Mouse (Mus musculus) layer of hippocampus, adult 9-11 months (tissue): ENCODE data around the gene Ppp2r5b.

Source experiments
- DNase-seq: peaks from one replicate; pipeline ENCODE4 v3.0.0; 2022

Gene Ppp2r5b

GRCm38 (mm10) chr19:6233647-6234046 is 2.0 kb downstream of the Ppp2r5b start:
- DNase-seq, result no peak

- no peak for DNase-seq
These were observed 4.6 kb downstream of the Ppp2r5b start for GRCm38 (mm10) chr19:6231036-6231435.

- DNase-seq, result no peak
These were observed 5.3 kb downstream of the Ppp2r5b start for GRCm38 (mm10) chr19:6230411-6230810.

GRCm38 (mm10) chr19:6227864-6228263 is 7.8 kb downstream of the Ppp2r5b start:
- no peak for DNase-seq

GRCm38 (mm10) chr19:6226763-6227162 is 8.9 kb downstream of the Ppp2r5b start:
- no peak for DNase-seq

- DNase-seq, result no peak
These were observed 9.5 kb downstream of the Ppp2r5b start, which contains the start of gene Gpha2 for GRCm38 (mm10) chr19:6226135-6226534. Gpha2 (plus strand) TSS chr19:6226380.

GRCm38 (mm10) chr19:6218606-6219005 is 17.1 kb downstream of the Ppp2r5b start:
- DNase-seq, result no peak

GRCm38 (mm10) chr19:6216046-6216705 is 19.5 kb downstream of the Ppp2r5b start:
- DNase-seq, result no peak

GRCm38 (mm10) chr19:6206716-6207115 is 29.0 kb downstream of the Ppp2r5b start:
- no peak for DNase-seq

GRCm38 (mm10) chr19:6204265-6204664 is 31.4 kb downstream of the Ppp2r5b start:
- no peak for DNase-seq

- DNase-seq, result no peak
These were observed 51.5 kb downstream of the Ppp2r5b start, which contains the start of gene Majin for GRCm38 (mm10) chr19:6184131-6184530. Majin (plus strand) TSS chr19:6184388.

GRCm38 (mm10) chr19:6182534-6182933 is 53.1 kb downstream of the Ppp2r5b start:
- DNase-seq, result no peak

- DNase-seq, result no peak
These were observed 54.0 kb downstream of the Ppp2r5b start for GRCm38 (mm10) chr19:6181629-6182028.

- no peak for DNase-seq
These were observed 56.9 kb downstream of the Ppp2r5b start for GRCm38 (mm10) chr19:6178775-6179174.
